Comparison of ENCODE assay signal across 7 mouse cellular contexts in genomic region chr3:53463046-53463764, GRCm38 (mm10). TPM values are rescaled to one million over a fixed set of nuclear protein-coding genes. Genes with fewer than 3 reads are reported as not detected.
A peak's percentile ranks its signal among the peaks of the same experiment; 100 is the strongest.
DNase-seq lines count a peak whose midpoint lies in the region; ATAC-seq and TF ChIP-seq lines count a peak whose summit lies in the region.

Gene Nhlrc3 (minus strand): TSS chr3:53463332.
Gene Proser1 (plus strand): TSS chr3:53463666.

- WGBS in intestine, postnatal 0 days = under 1% methylated on average over 52 of the region's 52 CpGs
- WGBS in midbrain, embryonic 12.5 days = 1% methylated on average over 52 of the region's 52 CpGs
- WGBS in small intestine, adult 2 months = under 1% methylated on average over 52 of the region's 52 CpGs

- peaks cover 4% of the 10 kb centered on the region; the same call in 1 of the 2 replicates for H3K4me1 ChIP-seq in intestine, postnatal 0 days (replicated peaks; ENCODE audit: control insufficient read depth, insufficient read depth, low read length)
- H3K4me1 ChIP-seq in midbrain, embryonic 12.5 days = peaks cover 33% of the 10 kb centered on the region
- 0 out of 2 replicates have a peak, but pooled peaks cover 5% of the 10 kb centered on the region for H3K4me1 ChIP-seq in small intestine, adult 2 months (ENCODE audit: control insufficient read depth, insufficient read depth, insufficient read length, low read length)

- peak within 1 kb of the TSS; percentile 83 for H3K4me3 ChIP-seq in intestine, postnatal 0 days (ENCODE audit: low read depth, low read length)
- peak within 1 kb of the TSS; percentile 92 for H3K4me3 ChIP-seq in midbrain, embryonic 12.5 days
- H3K4me3 ChIP-seq in small intestine, adult 2 months (ENCODE audit: low read depth, low read length) = peak within 1 kb of the TSS; percentile 96

- peak; percentile 97 for ATAC-seq in intestine, postnatal 0 days
- peak; percentile 98 for ATAC-seq in midbrain, embryonic 12.5 days (ENCODE audit: low FRiP score, low read depth)

- peaks cover 15% of the 10 kb centered on the region for H3K36me3 ChIP-seq in intestine, postnatal 0 days (ENCODE audit: control insufficient read depth, insufficient read depth)
- peaks cover 23% of the 10 kb centered on the region; the same call in 1 of the 2 replicates for H3K36me3 ChIP-seq in midbrain, embryonic 12.5 days
- peaks cover 14% of the 10 kb centered on the region for H3K36me3 ChIP-seq in small intestine, adult 2 months (ENCODE audit: control insufficient read depth, insufficient read depth, low read length)

- peak; percentile 19; the same call in 1 of the 2 replicates for TF ChIP-seq CTCF in intestine, postnatal 0 days (IDR thresholded peaks at IDR 0.05; ENCODE audit: low read depth)
- no peak for TF ChIP-seq CTCF in small intestine, adult 2 months (IDR thresholded peaks at IDR 0.05; ENCODE audit: extremely low read depth, insufficient read length, insufficient replicate concordance, low read depth, low read length)

- peak; percentile 49; the same call in 1 of the 2 replicates for TF ChIP-seq POLR2A in small intestine, adult 2 months (IDR thresholded peaks at IDR 0.05; ENCODE audit: low read depth, low read length)

- H3K27ac ChIP-seq in intestine, postnatal 0 days (ENCODE audit: low read depth, low read length) = peak within 1 kb of the TSS; percentile 87
- H3K27ac ChIP-seq in midbrain, embryonic 12.5 days (replicated peaks) = peak within 1 kb of the TSS; percentile 88
- peak within 1 kb of the TSS; percentile 92 for H3K27ac ChIP-seq in small intestine, adult 2 months (ENCODE audit: insufficient read depth, low read depth, low read length)

- intact Hi-C loops in left cerebral cortex, postnatal 4 days (cut with DNase I) = no loop called here

- no peaks in the 10 kb centered on the region for H3K27me3 ChIP-seq in intestine, postnatal 0 days (replicated peaks; ENCODE audit: control insufficient read depth, insufficient read depth, low read length)
- no peaks in the 10 kb centered on the region for H3K27me3 ChIP-seq in midbrain, embryonic 12.5 days
- H3K27me3 ChIP-seq in small intestine, adult 2 months (ENCODE audit: control insufficient read depth, insufficient read depth, low read length) = no peaks in the 10 kb centered on the region

- H3K9me3 ChIP-seq in intestine, postnatal 0 days (ENCODE audit: control insufficient read depth) = no peaks in the 10 kb centered on the region
- no peaks in the 10 kb centered on the region for H3K9me3 ChIP-seq in midbrain, embryonic 12.5 days

- DNase-seq in adrenal gland, adult 8-10 months = peak; percentile 94
- peak; percentile 94 for DNase-seq in embryo, embryonic 9.5 days (ENCODE audit: extremely low spot score)
- DNase-seq in gastrocnemius, postnatal 4 days (ENCODE audit: low spot score in 2 of 2) = peak; percentile 85 to 96
- peak; percentile 95 for DNase-seq in left cerebral cortex, postnatal 4 days

- peak within 1 kb of the TSS; percentile 70 for H3K4me2 ChIP-seq in intestine, postnatal 0 days (replicated peaks; ENCODE audit: low read depth)
- peak within 1 kb of the TSS; percentile 79 for H3K4me2 ChIP-seq in midbrain, embryonic 12.5 days (replicated peaks)

- H3K9ac ChIP-seq in intestine, postnatal 0 days (ENCODE audit: low read depth, low read length) = peak within 1 kb of the TSS; percentile 95
- peak within 1 kb of the TSS; percentile 89 for H3K9ac ChIP-seq in midbrain, embryonic 12.5 days (replicated peaks)

RNA-seq across cellular contexts. Expression of gene Nhlrc3, which starts in this region (rescaled TPM):
- 10 to 100 TPM; 11.0 to 17.8 (median 14.9) TPM for total RNA-seq in adrenal gland, adult 8-10 months (2022)
- 1 to 10 TPM; 7.3 to 7.9 TPM for total RNA-seq in gastrocnemius, postnatal 4 days (2021)
- polyA plus RNA-seq in intestine, postnatal 0 days (2015; fragmentation: Nextera tagmentation; extraction: Ambion mirVana) = 21.0 and 22.8 TPM in 2 replicates
- total RNA-seq in left cerebral cortex, postnatal 4 days (2021) = 10 to 100 TPM; 14.0 to 14.5 TPM
- polyA plus RNA-seq in midbrain, embryonic 12.5 days (2016; fragmentation: Nextera tagmentation; extraction: Ambion mirVana) = 12.1 and 13.4 TPM in 2 replicates
- 4.2 and 8.0 TPM in 2 replicates for polyA plus RNA-seq in small intestine, adult 2 months (2012; rRNA removed)

RNA-seq across cellular contexts. Expression of gene Proser1, which starts in this region (rescaled TPM):
- total RNA-seq in adrenal gland, adult 8-10 months (2022) = 10 to 100 TPM; 14.7 to 31.5 (median 22.8) TPM
- 10 to 100 TPM; 14.8 to 19.7 TPM for total RNA-seq in gastrocnemius, postnatal 4 days (2021)
- 8.9 and 9.7 TPM in 2 replicates for polyA plus RNA-seq in intestine, postnatal 0 days (2015; fragmentation: Nextera tagmentation; extraction: Ambion mirVana)
- total RNA-seq in left cerebral cortex, postnatal 4 days (2021) = 10 to 100 TPM; 30.2 to 30.3 TPM
- polyA plus RNA-seq in midbrain, embryonic 12.5 days (2016; fragmentation: Nextera tagmentation; extraction: Ambion mirVana) = 31.6 and 35.7 TPM in 2 replicates
- polyA plus RNA-seq in small intestine, adult 2 months (2012; rRNA removed) = 23.3 and 28.9 TPM in 2 replicates

Comparison
In these comparisons a context has a peak if more than half of its experiments do, and no peak if none do; other contexts are left out.
1. Peak in every context shown above with its lines: DNase-seq, ATAC-seq, H3K4me3 ChIP-seq and H3K27ac ChIP-seq.